Mouse (Mus musculus): Measurements from ENCODE around the gene Glod5. TPM values are rescaled to one million over a fixed set of nuclear protein-coding genes. Genes with fewer than 3 reads are reported as not detected.

The Glod5 gene
- polyA plus RNA-seq, 1 experiment from 2014 or later: not detected

DNA sequence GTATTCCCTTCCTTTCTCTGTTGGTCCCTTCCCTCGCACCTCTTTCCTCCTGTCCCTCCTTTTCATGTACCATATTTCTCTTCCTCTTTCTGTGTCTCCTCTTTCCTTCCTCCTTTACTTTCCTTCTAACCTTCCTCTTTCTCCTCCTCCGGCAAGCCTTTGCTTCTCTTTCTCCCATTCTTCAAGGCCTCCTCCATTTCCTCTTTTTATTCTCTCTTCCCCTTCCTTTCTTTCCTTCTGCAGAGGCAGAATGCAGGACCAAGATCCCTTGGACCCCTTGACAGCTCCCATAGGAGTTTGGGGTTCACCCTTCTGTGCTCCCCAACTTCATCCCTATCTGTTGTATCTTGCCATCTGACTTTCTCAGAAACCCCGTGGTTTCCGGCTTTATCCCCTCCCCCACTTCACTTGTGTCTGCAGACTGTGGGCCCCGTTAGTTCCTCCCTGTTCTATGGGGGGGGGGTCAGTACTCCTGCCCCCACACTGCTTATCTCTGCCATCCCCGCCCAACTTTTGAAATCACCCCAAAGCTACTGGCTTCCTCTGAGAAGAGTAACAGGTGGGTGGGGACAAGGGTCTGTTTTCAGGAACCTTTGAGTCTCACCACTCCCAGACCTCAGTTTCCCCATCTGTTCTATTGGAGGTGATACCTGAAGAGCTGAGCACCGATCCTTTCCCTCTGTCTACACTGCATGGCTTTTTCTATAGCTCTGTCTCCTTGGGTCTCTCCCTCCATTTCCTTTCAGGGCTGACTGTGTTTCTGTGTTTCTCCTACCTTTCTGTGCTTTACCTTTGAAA, 54.3 kb downstream of the Glod5 start:
- Histone ChIP-seq H3K27ac (no peak overlapping the region), H3K36me3 (no peaks in the 10 kb centered on the region), H3K4me1 (no peaks in the 10 kb centered on the region), H3K27me3 (no peaks in the 10 kb centered on the region), H3K4me3 (no peak overlapping the region), H3K9ac (no peak overlapping the region), H3K9me3 (no peaks in the 10 kb centered on the region), H3K4me2 (replicated peaks) (no peak overlapping the region)
- WGBS: 76% methylated on average over 7 of the region's 7 CpGs
- no peak for ATAC-seq (ENCODE audit: insufficient number of reproducible peaks, insufficient read depth, low FRiP score, low TSS enrichment)

DNA sequence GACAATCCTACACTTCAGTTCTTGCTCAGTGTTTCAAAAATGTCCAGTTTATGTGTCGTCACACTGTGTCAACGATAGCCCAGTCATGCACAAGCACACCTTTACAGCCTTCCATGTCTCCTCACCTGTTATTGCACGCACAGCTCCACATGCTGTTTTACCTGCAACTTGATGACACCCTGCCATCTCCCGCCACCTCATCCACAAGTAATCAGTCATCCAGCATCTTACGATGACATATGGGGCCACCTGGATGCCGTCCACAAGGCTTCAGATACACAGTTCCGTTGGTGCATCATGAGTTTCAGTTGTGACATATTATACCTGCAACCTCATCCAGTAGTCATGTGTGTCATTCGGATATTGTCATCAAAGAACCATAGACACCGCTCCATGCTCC, 59.4 kb downstream of the Glod5 start:
- Histone ChIP-seq H3K4me3 (no peak overlapping the region), H3K9ac (no peak overlapping the region), H3K27ac (no peak overlapping the region), H3K4me2 (replicated peaks) (no peak overlapping the region), H3K4me1 (no peaks in the 10 kb centered on the region), H3K9me3 (no peaks in the 10 kb centered on the region), H3K36me3 (no peaks in the 10 kb centered on the region), H3K27me3 (no peaks in the 10 kb centered on the region)
- ATAC-seq (ENCODE audit: insufficient number of reproducible peaks, insufficient read depth, low FRiP score, low TSS enrichment): no peak
- 88% methylated on average over 9 of the region's 9 CpGs for WGBS

Other genes with a start within 250 kb of the Glod5 start
- gene Gripap1, start 228.7 kb downstream of the Glod5 start, polyA plus RNA-seq (2016; fragmentation: Nextera tagmentation; extraction: Ambion mirVana): 50.4 and 53.5 TPM in 2 replicates
- gene Kcnd1, start 196.2 kb downstream of the Glod5 start, polyA plus RNA-seq (2016; fragmentation: Nextera tagmentation; extraction: Ambion mirVana): 2.3 and 2.4 TPM in 2 replicates
- 67.4 and 70.2 TPM in 2 replicates for gene Otud5, start 177.1 kb downstream of the Glod5 start, polyA plus RNA-seq (2016; fragmentation: Nextera tagmentation; extraction: Ambion mirVana)
- 5.9 and 6.0 TPM in 2 replicates for gene Pim2, start 140.2 kb downstream of the Glod5 start, polyA plus RNA-seq (2016; fragmentation: Nextera tagmentation; extraction: Ambion mirVana)
- gene Slc35a2, start 134.5 kb downstream of the Glod5 start, polyA plus RNA-seq (2016; fragmentation: Nextera tagmentation; extraction: Ambion mirVana): 30.4 and 33.1 TPM in 2 replicates
- 147 and 162 TPM in 2 replicates for gene Pqbp1, start 119.2 kb downstream of the Glod5 start, polyA plus RNA-seq (2016; fragmentation: Nextera tagmentation; extraction: Ambion mirVana)
- gene Timm17b, start 119.1 kb downstream of the Glod5 start, polyA plus RNA-seq (2016; fragmentation: Nextera tagmentation; extraction: Ambion mirVana): 167 and 169 TPM in 2 replicates
- gene Gm10491, start 110.7 kb downstream of the Glod5 start, polyA plus RNA-seq (2016; fragmentation: Nextera tagmentation; extraction: Ambion mirVana): not detected in 2 replicates
- not detected in 2 replicates for gene Gm10490, start 109.0 kb downstream of the Glod5 start, polyA plus RNA-seq (2016; fragmentation: Nextera tagmentation; extraction: Ambion mirVana)
- gene Pcsk1n, start 98.7 kb downstream of the Glod5 start, polyA plus RNA-seq (2016; fragmentation: Nextera tagmentation; extraction: Ambion mirVana): 7.1 and 9.4 TPM in 2 replicates
- not detected in 2 replicates for gene Eras, start 89.9 kb downstream of the Glod5 start, polyA plus RNA-seq (2016; fragmentation: Nextera tagmentation; extraction: Ambion mirVana)
- gene Hdac6, start 70.6 kb downstream of the Glod5 start, polyA plus RNA-seq (2016; fragmentation: Nextera tagmentation; extraction: Ambion mirVana): 49.3 and 53.7 TPM in 2 replicates
- 1.8 and 2.3 TPM in 2 replicates for gene Gata1, start 40.4 kb downstream of the Glod5 start, polyA plus RNA-seq (2016; fragmentation: Nextera tagmentation; extraction: Ambion mirVana)
- 77.3 and 77.8 TPM in 2 replicates for gene Suv39h1, start 56.3 kb upstream of the Glod5 start, polyA plus RNA-seq (2016; fragmentation: Nextera tagmentation; extraction: Ambion mirVana)
- 0.19 and 0.20 TPM in 2 replicates for gene Was, start 72.0 kb upstream of the Glod5 start, polyA plus RNA-seq (2016; fragmentation: Nextera tagmentation; extraction: Ambion mirVana)
- 23.1 and 23.6 TPM in 2 replicates for gene Wdr13, start 114.4 kb upstream of the Glod5 start, polyA plus RNA-seq (2016; fragmentation: Nextera tagmentation; extraction: Ambion mirVana)
- 466 and 497 TPM in 2 replicates for gene Rbm3, start 127.4 kb upstream of the Glod5 start, polyA plus RNA-seq (2016; fragmentation: Nextera tagmentation; extraction: Ambion mirVana)
- 14.3 and 14.8 TPM in 2 replicates for gene Tbc1d25, start 157.7 kb upstream of the Glod5 start, polyA plus RNA-seq (2016; fragmentation: Nextera tagmentation; extraction: Ambion mirVana)
- 28.4 and 30.8 TPM in 2 replicates for gene Ebp, start 175.0 kb upstream of the Glod5 start, polyA plus RNA-seq (2016; fragmentation: Nextera tagmentation; extraction: Ambion mirVana)
- 12.2 and 14.8 TPM in 2 replicates for gene Porcn, start 188.0 kb upstream of the Glod5 start, polyA plus RNA-seq (2016; fragmentation: Nextera tagmentation; extraction: Ambion mirVana)
- gene Ftsj1, start 233.9 kb upstream of the Glod5 start, polyA plus RNA-seq (2016; fragmentation: Nextera tagmentation; extraction: Ambion mirVana): 43.1 and 47.0 TPM in 2 replicates

All from embryonic facial prominence, embryonic 12.5 days (tissue).